Mouse (Mus musculus) testis, adult 2 months (tissue): ENCODE data around the gene Atp6v0c.

Experiments
- CTCF ChIP-seq: fragments of 200-500 bp; IDR thresholded peaks from 2 replicates; pipeline ENCODE4 v1.5.1; 2012; ENCODE audit warnings: low read depth, mild to moderate bottlenecking, inconsistent platforms, low read length, moderate library complexity; ENCODE audit not compliant: control insufficient read depth, insufficient read depth, insufficient replicate concordance
- POLR2A ChIP-seq: fragments of 200-500 bp; IDR thresholded peaks from 2 replicates; pipeline ENCODE4 v1.6.1; 2012; ENCODE audit warnings: low read depth, mild to moderate bottlenecking, inconsistent platforms, low read length, moderate library complexity; ENCODE audit not compliant: control insufficient read depth

DNA sequence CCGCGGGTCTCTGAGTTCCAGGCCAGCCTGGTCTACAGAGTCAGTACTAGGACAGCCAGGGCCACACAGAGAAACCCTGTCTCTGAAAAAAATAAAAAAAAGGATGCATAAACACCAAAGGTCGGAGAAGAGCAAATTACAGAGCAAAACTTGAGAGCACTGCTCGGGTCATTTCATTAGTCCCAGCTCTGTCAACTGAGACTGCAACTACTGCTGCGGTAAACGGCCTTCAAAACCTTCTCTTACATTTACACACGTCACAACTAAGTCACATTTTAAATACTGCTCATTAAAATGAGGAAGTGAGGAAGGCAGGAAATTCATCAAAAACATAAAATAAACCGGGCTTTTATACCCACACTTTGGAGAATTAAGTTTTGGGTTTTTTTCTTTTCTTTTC is 23.3 kb upstream of the Atp6v0c start:
- TF ChIP-seq CTCF, result no peak
- TF ChIP-seq POLR2A, result no peak
